Mouse (Mus musculus) liver (tissue): ENCODE measurements around the gene Kcne1l.

ENCODE experiments used
- DNase-seq: peaks from one replicate; pipeline ENCODE4 v3.0.0-alpha.2; 2020; ENCODE audit warnings: mixed read lengths

Kcne1l gene

DNA sequence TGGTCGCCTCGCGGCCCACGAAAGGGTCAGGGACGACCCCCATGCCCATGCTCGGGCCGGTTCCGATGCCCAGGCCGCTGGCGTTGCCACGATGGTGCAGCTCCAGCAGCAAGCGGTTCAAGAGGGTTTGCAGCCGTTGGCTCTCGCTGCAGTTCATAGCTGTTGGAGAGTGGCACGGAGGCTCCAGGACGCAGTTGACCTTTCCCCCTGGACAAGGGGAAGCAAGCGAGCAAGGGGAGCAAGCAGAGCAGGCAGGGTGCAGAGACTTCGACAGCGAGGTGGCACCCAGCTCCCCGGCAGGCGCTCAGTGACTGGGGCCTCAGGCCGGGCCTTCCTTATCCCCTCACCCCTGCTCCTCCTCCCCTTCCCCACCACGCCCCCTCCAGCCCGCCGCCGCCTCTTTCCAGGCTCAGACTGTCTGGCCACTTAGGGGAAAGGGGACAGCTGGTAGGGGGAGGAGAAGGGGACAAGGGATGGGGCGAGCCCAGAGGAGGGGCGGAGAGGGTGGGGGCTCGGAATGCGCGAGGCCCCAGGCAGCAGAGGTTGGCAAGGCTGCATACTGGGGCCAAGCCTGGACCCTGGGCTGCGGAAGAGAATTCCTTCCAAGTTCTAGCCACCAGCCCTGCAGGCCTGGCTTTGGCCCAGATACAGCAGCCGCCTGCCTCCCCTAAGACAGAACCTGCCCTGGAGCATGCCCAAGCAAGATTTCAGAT, at the start of gene Kcne1l:
Kcne1l (minus strand) TSS at position 426 of the 713 bp plus-strand sequence.
- peak; percentile 7 for DNase-seq

DNA sequence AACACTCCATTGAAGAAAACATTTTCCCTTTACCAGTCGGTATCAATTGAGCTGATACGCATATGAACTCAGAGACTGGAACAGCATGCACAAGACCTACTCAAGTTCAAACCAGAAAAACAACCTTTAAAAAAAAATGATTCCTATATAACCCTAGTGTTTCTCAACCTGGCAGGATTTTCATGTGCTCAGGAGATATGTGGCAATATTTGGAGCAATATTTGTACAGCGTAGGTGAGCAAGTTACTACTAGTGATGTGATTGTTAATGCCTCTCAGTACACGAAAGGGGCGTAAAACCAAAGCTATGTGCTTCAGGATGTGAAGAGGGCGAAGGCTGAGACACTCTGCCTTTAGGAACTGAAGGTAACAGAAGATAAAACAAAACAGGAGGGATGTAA, 30.1 kb upstream of the Kcne1l start:
- no peak for DNase-seq

DNA sequence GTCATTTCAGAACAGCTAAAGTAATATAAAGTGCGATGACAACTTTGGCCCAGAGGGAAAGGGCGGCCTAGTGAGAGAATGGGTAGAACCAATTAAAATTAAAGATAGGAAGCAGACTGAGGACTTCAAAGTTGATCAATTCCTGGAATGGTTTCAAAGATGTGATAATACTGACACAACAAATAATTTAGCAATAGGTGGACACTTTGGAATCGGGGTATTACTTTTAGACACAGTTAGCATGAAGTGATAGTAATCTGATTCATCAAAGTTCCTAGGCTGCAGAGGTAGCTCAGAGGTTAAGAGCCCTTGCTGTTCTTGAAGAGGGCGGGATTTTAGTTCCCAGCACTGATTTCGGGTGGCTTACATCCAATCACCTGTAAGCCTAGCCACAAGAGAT, 29.4 kb upstream of the Kcne1l start:
- DNase-seq, result no peak

DNA sequence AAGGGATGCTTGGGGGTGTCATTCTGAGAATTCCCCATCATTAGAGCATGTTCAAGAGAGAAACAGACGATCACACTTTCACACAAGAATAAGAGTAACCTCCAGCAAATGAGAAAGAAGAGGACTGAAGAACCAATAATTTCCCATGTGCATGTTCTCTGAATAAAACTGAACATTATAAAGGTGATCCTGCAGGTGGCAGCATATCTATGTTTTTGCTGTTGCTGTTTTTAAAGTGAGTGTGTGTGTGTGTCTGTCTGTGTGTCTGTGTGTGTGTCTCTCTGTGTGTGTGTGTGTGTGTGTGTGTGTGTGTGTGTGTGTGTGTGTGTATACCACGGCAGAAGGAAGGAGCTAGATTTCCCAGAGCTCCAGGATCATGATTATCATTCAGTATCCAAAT, 19.7 kb upstream of the Kcne1l start:
- no peak for DNase-seq

DNA sequence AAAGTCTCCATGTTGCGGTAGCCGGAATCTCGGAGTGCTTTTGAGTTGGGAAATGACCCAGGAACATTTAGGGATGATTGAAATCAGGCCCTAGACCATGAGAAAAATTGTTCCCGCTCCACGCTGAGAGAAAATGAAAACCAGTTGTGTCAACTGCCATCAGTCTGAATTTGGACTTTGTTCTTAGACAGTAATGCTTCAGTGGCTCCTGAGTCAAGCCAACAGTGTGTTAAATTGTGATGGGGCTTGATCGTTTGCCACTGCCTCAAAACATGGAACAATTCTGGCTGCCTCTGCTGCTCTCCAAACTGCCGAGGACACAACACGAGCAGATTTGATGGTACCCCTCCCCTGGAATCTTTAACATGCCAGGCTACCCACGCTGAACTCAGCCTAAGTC, 10.0 kb upstream of the Kcne1l start:
- DNase-seq, result no peak

DNA sequence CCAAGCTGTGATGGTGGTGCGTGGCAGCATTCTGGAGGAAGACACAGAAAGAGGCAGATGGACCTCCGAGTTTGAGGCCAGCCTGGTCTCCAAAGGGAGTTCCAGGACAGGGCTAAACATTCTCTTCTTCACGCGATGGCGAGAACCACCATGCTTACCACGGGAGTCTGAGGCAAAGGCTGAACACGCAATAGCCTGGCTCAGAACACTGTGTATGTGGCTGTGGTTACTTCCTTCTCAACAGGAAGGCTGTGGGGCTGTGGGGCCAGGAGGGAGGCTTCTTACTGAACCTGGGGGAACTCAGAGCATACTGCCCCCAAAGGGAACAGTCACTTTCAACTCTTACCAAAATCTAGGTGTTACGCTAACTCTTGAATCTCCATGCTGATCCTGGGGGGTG, 9.2 kb upstream of the Kcne1l start:
- DNase-seq, result no peak

DNA sequence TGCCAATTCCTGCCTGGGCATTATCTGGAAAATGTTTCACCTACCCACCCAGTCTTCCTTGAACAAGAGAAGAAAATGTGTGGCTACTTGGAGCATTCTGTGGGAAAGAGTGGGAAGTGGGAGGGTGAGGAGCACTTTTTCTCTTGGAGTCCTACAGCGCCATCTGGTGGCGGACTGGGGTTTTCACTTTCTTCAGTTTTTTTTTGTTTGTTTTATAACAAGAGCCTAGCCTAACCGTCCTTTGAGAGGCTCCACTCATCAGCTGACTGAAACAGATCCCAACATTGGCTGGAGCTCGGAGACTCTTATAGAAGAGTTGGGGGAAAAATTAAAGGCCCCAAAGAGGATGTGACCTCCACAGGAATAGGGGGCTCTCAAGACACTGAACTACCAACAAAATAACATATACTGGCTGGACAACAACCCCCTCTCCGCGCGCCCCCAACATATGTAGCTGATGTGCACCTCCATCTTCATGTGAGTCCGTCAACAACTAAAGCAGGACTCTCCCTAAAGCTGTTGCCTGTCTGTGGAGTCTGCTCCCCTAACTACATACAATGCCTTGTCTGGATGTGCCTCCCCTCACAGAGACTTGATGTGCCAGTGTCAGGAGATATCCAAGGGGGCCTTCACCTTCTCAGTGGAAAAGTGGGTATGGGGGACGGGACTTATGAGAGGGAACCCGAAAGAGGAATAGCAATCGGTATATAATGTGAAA, 8.4 kb upstream of the Kcne1l start:
- DNase-seq, result peak; percentile 55

DNA sequence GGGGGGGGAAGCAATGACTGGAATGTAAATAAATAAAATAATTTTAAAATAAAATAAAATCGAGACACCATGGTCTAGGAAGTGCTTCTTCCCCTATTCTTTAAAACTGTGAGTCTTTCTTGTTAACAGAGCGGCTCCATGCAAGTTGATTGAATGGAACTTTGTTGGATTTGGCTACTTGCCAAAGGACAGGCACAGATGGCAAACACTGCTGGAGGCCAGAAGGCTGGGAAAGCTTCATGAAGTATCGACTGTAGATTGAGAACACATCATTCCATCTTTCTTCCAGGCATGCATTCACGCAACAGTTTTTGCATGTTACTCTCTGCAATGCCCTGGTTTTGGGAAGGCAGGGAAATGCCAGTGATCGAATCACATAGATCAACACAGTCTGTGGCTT, 4.3 kb upstream of the Kcne1l start:
- no peak for DNase-seq

DNA sequence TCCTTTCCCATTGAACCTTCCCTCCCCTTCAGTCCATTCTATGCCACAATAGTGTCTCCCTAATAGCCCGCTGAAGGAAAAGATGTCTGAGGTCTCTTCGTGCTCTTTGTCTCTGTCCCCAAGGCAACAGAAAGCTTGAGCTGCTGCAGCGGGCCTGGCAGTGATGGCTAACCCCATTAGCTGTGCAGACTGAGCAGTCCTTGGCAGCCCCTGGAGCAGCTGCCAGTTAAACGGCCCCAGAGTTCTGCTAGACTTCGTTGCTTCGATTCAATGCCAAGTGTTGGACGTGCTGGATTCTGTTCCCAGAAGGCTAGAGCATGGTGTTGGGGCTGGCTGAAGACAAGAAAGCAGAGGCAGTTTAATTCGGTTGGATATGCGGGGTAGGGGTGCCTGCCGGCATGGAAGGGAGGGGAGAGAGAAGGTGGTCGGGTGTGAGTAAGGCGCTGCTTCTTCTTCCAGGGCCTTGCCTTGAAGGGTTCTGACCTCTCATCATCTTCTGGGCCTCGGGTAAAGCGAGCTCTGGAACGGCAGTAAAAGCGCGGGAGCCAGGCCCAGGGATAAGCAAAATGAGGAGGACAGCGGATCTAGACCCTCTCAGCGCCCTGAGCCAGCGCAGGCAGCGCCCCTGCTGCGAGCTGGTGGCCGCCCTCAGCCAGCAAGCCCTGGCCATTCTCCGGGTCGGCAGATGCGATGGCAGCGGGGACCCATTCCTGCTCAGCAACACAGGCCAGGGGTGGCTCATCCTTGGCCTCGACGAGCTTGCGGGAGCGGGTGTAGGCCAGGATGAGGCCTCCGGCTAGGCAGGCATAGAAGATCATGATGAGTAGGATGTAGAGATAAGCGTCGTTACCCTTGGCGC, 855 bp downstream of the Kcne1l start:
- DNase-seq, result no peak

DNA sequence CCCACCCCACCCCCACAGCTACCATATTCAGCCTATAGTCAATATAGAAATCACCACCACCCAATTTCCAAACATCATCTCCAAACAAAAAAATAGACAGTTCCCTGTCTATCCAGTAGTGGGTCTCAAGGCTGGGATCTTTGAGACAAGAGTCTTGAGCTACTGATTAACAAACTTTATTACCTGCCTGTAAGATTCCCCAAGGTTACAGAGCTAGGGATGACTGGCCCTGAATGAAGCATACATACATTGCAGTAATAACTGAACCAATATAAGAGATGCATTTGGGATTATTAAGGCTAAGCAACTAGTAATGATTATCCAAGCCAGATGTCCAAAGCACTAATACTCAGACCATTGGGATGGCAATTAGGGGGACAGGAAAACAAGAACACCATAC, 1.5 kb downstream of the Kcne1l start:
- no peak for DNase-seq

DNA sequence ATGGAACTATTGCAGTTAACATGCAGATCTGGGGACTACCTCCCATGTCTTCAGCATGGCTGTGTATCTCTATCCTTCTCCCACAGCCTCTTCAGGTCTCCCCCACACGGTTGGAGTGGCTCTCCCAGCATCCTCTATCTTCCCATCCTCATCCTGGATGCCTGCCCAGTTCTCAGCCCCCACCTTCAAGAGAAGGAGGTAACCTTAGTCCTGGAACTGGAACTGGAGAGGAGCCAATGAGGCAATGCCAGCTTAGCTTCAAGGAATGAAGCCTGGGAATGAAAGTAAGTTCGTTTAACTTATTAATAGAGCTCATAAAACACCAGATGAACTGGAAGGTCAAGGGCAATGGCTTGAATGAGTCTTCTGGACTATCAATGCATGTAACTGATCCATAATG, 2.6 kb downstream of the Kcne1l start:
- DNase-seq, result no peak

DNA sequence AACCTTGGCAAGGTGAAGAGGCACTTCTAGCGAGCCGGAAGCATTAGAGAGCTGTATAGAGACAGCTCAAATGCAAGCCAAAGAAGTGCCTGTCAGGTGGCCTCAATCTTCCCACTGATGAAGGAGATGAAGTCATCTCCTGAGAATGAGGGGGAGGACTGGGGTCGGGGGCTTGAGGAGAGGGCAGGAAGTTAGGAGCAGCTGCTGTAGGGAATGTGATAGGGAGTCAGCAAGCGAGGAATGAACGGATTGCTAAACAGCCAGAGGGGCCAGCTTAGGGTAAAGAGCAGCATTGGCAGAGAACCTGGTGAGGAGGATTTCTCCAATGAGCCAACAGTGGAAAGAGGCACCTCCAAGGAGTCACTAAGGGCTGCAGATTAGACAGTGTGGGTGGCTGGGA, 20.2 kb downstream of the Kcne1l start:
- DNase-seq, result no peak

DNA sequence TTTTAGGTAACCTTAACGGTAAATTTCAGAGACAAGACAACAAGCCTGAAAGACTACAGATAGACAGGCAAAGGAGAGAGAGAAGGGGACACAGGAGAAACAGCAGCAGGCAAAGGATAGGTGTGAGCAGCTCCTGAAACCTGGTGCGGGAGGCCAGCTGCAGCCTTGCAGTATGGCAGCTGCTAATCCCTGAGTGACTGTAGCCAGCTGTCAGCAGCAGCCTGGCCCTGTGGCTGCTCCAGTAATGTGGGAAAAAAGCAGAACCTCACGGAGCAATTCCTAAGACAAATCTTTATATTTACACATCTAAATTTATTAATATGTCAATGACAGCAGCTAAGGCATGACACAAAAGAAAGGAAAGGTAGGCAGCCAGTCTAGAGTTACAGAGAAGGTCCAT, 29.5 kb downstream of the Kcne1l start:
- no peak for DNase-seq

DNA sequence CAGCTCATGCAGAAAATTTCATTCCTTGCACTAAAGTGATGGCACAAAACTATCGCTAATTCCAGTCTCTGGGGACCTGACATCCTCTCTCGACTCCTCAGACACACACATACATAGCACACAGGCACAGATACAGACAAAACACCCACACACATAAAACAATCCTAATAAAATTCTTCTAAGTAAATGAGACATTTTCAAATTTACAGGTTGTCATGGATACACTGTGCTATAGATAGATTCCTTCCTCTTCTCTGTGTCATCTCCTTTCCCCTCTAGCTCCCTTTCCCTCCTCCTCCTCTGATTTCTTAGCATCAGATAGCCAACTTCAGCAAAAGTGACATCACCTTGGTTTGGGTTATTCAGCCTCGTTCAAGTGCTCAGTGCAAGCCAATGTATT, 30.1 kb downstream of the Kcne1l start:
- no peak for DNase-seq
